Mouse (Mus musculus): Measurements from ENCODE around the gene Zkscan7.

The Zkscan7 gene

DNA sequence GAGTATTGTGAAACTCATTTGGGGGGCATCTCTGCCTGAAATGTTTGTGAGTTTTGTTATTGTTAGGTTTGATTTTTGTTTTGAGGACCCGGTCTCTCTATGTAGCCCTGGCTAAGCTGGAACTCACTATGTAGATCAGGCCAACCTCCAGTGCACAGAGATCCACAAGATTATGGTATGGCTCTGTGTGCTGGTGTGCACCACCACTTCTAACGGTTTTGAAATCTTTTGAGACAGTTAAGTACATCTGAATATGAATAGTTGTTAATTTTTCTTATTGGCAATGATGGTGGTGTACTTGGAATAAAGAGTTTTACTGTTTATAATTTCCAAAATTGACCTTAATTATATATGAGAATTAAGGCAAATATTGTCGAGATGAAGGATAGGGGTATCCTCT, 37.0 kb downstream of the Zkscan7 start:
- no peak for DNase-seq

DNA sequence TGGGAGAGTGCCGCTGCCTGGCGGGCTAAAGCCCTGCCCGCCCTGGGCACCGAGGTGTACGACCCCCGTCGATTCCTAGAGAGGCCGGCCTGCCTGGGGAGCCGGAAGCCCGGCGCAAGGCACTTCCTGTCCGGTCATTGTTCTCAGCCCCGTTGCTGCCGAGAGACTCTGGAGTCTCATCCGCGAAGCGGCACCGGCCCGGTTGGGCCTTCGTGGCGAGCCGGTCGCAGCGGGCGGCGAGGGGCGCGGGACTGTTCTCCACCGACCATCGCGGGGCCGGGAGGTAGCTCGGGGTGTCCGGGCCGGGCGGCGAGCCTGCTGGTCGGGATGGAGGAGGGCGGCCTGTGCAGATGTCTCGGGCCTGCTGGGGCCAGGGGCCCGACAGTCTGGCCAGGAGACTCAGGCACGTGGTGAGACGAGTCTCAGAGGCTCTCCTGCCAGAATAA, 37.5 kb downstream of the Zkscan7 start, which contains the start of gene Zfp105:
Zfp105 (plus strand) TSS at position 137 of the 446 bp plus-strand sequence.
- peak; percentile 63 for DNase-seq

DNA sequence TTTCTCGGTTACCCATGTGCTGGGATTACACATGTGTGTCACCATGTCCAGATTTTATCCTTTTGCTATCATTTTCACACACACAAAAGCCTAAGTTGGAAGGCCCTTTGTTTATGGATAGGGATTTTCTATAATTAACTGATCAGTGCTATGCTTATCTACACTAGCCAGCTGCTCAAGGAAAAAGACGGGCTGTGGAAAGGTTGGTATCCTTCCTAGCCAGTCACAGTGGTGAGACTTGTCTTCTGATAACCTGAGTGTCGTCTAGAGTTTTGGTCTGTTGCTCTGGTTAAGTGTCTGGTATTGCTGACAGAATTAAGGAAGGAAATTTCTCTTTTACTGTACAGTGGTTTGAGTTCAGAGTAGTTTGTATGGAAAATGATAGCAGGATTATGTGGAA, 43.4 kb downstream of the Zkscan7 start:
- no peak for DNase-seq

All from lung, postnatal 14 days (tissue).